Mouse (Mus musculus): ENCODE measurements around the gene Fam155a. TPM values are rescaled to one million over a fixed set of nuclear protein-coding genes. Genes with fewer than 3 reads are reported as not detected.

The Fam155a gene
- polyA plus RNA-seq, 1 experiment from 2014 or later, result 0.93 TPM

- DNase-seq (ENCODE audit: low spot score), result no peak
- no peak overlapping the region for H3K27ac ChIP-seq (replicated peaks)
- no peaks in the 10 kb centered on the region for H3K36me3 ChIP-seq (ENCODE audit: control insufficient read depth, insufficient read depth, low read length)
- H3K9me3 ChIP-seq (ENCODE audit: control insufficient read depth, low read length), result no peaks in the 10 kb centered on the region
- no peak overlapping the region for H3K9ac ChIP-seq (ENCODE audit: low read length)
- H3K27me3 ChIP-seq (ENCODE audit: control insufficient read depth, insufficient read depth, low read length), result no peaks in the 10 kb centered on the region
- no peaks in the 10 kb centered on the region for H3K4me1 ChIP-seq (replicated peaks; ENCODE audit: control insufficient read depth, insufficient read depth)
- H3K4me2 ChIP-seq (replicated peaks; ENCODE audit: low read depth), result no peak overlapping the region
- TF ChIP-seq EP300 (optimal IDR thresholded peaks at IDR 0.05) (no peak), CTCF (IDR thresholded peaks at IDR 0.05; ENCODE audit: low read depth) (no peak)
- 77% methylated on average over 3 of the region's 3 CpGs for WGBS
- H3K4me3 ChIP-seq (ENCODE audit: low read depth, low read length), result no peak overlapping the region
- no peak for ATAC-seq (ENCODE audit: low FRiP score, low TSS enrichment)
Observed at GRCm38 (mm10) chr8:9470114-9470513, 300.8 kb downstream of the Fam155a start.

- Histone ChIP-seq H3K36me3 (ENCODE audit: control insufficient read depth, insufficient read depth, low read length) (no peaks in the 10 kb centered on the region), H3K9me3 (ENCODE audit: control insufficient read depth, low read length) (no peaks in the 10 kb centered on the region), H3K27me3 (ENCODE audit: control insufficient read depth, insufficient read depth, low read length) (no peaks in the 10 kb centered on the region), H3K27ac (replicated peaks) (no peak overlapping the region), H3K4me3 (ENCODE audit: low read depth, low read length) (no peak overlapping the region), H3K4me1 (replicated peaks; ENCODE audit: control insufficient read depth, insufficient read depth) (no peaks in the 10 kb centered on the region), H3K4me2 (replicated peaks; ENCODE audit: low read depth) (no peak overlapping the region), H3K9ac (ENCODE audit: low read length) (no peak overlapping the region)
- DNase-seq (ENCODE audit: low spot score) (no peak), ATAC-seq (ENCODE audit: low FRiP score, low TSS enrichment) (no peak)
- TF ChIP-seq EP300 (optimal IDR thresholded peaks at IDR 0.05), result no peak
- no peak for TF ChIP-seq CTCF (IDR thresholded peaks at IDR 0.05; ENCODE audit: low read depth)
- WGBS, result 61% methylated on average over 4 of the region's 4 CpGs
Observed at GRCm38 (mm10) chr8:9461111-9461510, 309.9 kb downstream of the Fam155a start.

GRCm38 (mm10) chr8:9460707-9461106 lies 310.3 kb downstream of the Fam155a start:
- no peak overlapping the region for H3K4me3 ChIP-seq (ENCODE audit: low read depth, low read length)
- H3K4me2 ChIP-seq (replicated peaks; ENCODE audit: low read depth), result no peak overlapping the region
- no peaks in the 10 kb centered on the region for H3K4me1 ChIP-seq (replicated peaks; ENCODE audit: control insufficient read depth, insufficient read depth)
- DNase-seq (ENCODE audit: low spot score) (no peak), ATAC-seq (ENCODE audit: low FRiP score, low TSS enrichment) (no peak)
- H3K9me3 ChIP-seq (ENCODE audit: control insufficient read depth, low read length), result no peaks in the 10 kb centered on the region
- no peaks in the 10 kb centered on the region for H3K36me3 ChIP-seq (ENCODE audit: control insufficient read depth, insufficient read depth, low read length)
- no peak overlapping the region for H3K27ac ChIP-seq (replicated peaks)
- TF ChIP-seq CTCF (IDR thresholded peaks at IDR 0.05; ENCODE audit: low read depth), result no peak
- TF ChIP-seq EP300 (optimal IDR thresholded peaks at IDR 0.05), result no peak
- WGBS, result 83% methylated on average over 2 of the region's 2 CpGs
- no peak overlapping the region for H3K9ac ChIP-seq (ENCODE audit: low read length)
- H3K27me3 ChIP-seq (ENCODE audit: control insufficient read depth, insufficient read depth, low read length), result no peaks in the 10 kb centered on the region

GRCm38 (mm10) chr8:9458614-9459013 lies 312.3 kb downstream of the Fam155a start:
- 47% methylated on average over 11 of the region's 11 CpGs for WGBS
- H3K4me3 ChIP-seq (ENCODE audit: low read depth, low read length), result no peak overlapping the region

GRCm38 (mm10) chr8:9455138-9455537 lies 315.8 kb downstream of the Fam155a start:
- Histone ChIP-seq H3K27me3 (ENCODE audit: control insufficient read depth, insufficient read depth, low read length) (no peaks in the 10 kb centered on the region), H3K9me3 (ENCODE audit: control insufficient read depth, low read length) (no peaks in the 10 kb centered on the region), H3K9ac (ENCODE audit: low read length) (no peak overlapping the region), H3K4me2 (replicated peaks; ENCODE audit: low read depth) (no peak overlapping the region), H3K27ac (replicated peaks) (no peak overlapping the region), H3K4me3 (ENCODE audit: low read depth, low read length) (no peak overlapping the region), H3K4me1 (replicated peaks; ENCODE audit: control insufficient read depth, insufficient read depth) (no peaks in the 10 kb centered on the region), H3K36me3 (ENCODE audit: control insufficient read depth, insufficient read depth, low read length) (no peaks in the 10 kb centered on the region)
- no peak for ATAC-seq (ENCODE audit: low FRiP score, low TSS enrichment)
- TF ChIP-seq EP300 (optimal IDR thresholded peaks at IDR 0.05), result no peak
- TF ChIP-seq CTCF (IDR thresholded peaks at IDR 0.05; ENCODE audit: low read depth), result no peak
- no peak for DNase-seq (ENCODE audit: low spot score)
- WGBS, result 71% methylated on average over 4 of the region's 4 CpGs

More at GRCm38 (mm10) chr8:9458614-9459013, 312.3 kb downstream of the Fam155a start:
- Histone ChIP-seq H3K4me1 (replicated peaks; ENCODE audit: control insufficient read depth, insufficient read depth) (no peaks in the 10 kb centered on the region), H3K9ac (ENCODE audit: low read length) (no peak overlapping the region), H3K36me3 (ENCODE audit: control insufficient read depth, insufficient read depth, low read length) (no peaks in the 10 kb centered on the region), H3K9me3 (ENCODE audit: control insufficient read depth, low read length) (no peaks in the 10 kb centered on the region), H3K4me2 (replicated peaks; ENCODE audit: low read depth) (no peak overlapping the region), H3K27ac (replicated peaks) (no peak overlapping the region), H3K27me3 (ENCODE audit: control insufficient read depth, insufficient read depth, low read length) (no peaks in the 10 kb centered on the region)
- TF ChIP-seq EP300 (optimal IDR thresholded peaks at IDR 0.05), result no peak
- TF ChIP-seq CTCF (IDR thresholded peaks at IDR 0.05; ENCODE audit: low read depth), result no peak
- ATAC-seq (ENCODE audit: low FRiP score, low TSS enrichment), result no peak
- DNase-seq (ENCODE audit: low spot score), result no peak

GRCm38 (mm10) chr8:9453742-9454141 lies 317.2 kb downstream of the Fam155a start:
- 71% methylated on average over 5 of the region's 5 CpGs for WGBS
- no peak overlapping the region for H3K4me2 ChIP-seq (replicated peaks; ENCODE audit: low read depth)
- H3K9ac ChIP-seq (ENCODE audit: low read length), result no peak overlapping the region
- no peaks in the 10 kb centered on the region for H3K36me3 ChIP-seq (ENCODE audit: control insufficient read depth, insufficient read depth, low read length)
- DNase-seq (ENCODE audit: low spot score), result no peak
- ATAC-seq (ENCODE audit: low FRiP score, low TSS enrichment), result no peak
- no peaks in the 10 kb centered on the region for H3K4me1 ChIP-seq (replicated peaks; ENCODE audit: control insufficient read depth, insufficient read depth)
- H3K27me3 ChIP-seq (ENCODE audit: control insufficient read depth, insufficient read depth, low read length), result no peaks in the 10 kb centered on the region
- no peaks in the 10 kb centered on the region for H3K9me3 ChIP-seq (ENCODE audit: control insufficient read depth, low read length)
- H3K4me3 ChIP-seq (ENCODE audit: low read depth, low read length), result no peak overlapping the region
- TF ChIP-seq EP300 (optimal IDR thresholded peaks at IDR 0.05), result no peak
- H3K27ac ChIP-seq (replicated peaks), result no peak overlapping the region

Data from stomach, postnatal 0 days (tissue).